Mouse (Mus musculus) CH12F3 (cell line): ENCODE data around the gene Pcgf2.
"Not testable (repeated sequence)": the region's sequence is repeated elsewhere in the genome, so short reads cannot be mapped to it uniquely, and the experiment has no call there.

Experiments used
- in situ Hi-C: fragments of 300-500 bp; cut with MboI; formaldehyde crosslinking; loops from 2 replicates; pipeline ENCODE4 v1.14.3; 2020; ENCODE audit warnings: low sequenced_read_pairs

The Pcgf2 gene

GRCm38 (mm10) chr11:97670234-97671176, 29.8 kb downstream of the Pcgf2 start:
- in situ Hi-C loops, result no loop called here

DNA sequence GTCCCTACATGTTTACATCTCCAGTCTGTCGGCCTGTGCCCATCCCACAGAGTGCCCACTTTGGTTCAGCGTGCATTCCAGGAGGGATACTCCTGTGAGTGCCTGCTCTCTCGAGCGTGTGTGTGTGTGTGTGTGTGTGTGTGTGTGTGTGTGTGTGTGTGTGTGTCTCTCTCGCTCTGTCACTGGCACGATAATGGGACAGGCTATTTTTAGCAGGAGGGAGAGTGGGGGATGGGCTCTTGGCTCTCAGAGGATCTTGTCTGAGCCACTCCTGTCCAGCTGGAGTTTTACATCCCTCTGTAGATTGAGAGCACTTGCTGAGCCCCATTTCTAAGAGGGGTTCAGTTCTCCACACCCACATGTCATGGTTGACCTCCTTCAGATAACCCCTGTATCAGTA, 30.5 kb downstream of the Pcgf2 start:
- in situ Hi-C loops, result no loop called here

DNA sequence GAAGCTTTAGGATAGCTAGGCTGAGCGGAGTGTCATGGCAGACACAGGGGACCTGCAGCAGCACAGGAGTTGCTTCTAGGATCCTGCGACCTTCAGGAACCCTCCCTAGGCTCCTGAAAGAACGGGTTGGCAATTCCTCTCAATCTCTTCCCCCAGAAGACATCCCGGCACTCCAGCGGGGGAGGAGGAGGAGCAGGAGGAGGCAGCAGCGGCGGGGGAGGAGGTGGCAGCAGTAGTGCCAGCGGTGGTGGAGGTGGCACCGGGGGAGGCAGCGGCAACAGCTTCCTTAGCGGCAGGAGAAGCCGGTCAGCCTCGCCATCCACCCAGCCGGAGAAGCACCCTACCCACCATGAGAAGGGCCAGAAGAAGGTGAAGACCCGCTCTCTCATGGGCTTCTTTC, 31.0 kb downstream of the Pcgf2 start:
- in situ Hi-C loops, result no loop called here

- in situ Hi-C loops, result no loop called here
These were observed 32.1 kb downstream of the Pcgf2 start for GRCm38 (mm10) chr11:97668160-97668559.

- in situ Hi-C loops, result no loop called here
These were observed 33.5 kb downstream of the Pcgf2 start for GRCm38 (mm10) chr11:97666794-97667193.

GRCm38 (mm10) chr11:97666221-97666620, 34.1 kb downstream of the Pcgf2 start:
- in situ Hi-C loops, result no loop called here

- in situ Hi-C loops, result no loop called here
These were observed 34.9 kb downstream of the Pcgf2 start for GRCm38 (mm10) chr11:97665431-97665830.

GRCm38 (mm10) chr11:97664771-97665240, 35.5 kb downstream of the Pcgf2 start:
- in situ Hi-C loops, result no loop called here

DNA sequence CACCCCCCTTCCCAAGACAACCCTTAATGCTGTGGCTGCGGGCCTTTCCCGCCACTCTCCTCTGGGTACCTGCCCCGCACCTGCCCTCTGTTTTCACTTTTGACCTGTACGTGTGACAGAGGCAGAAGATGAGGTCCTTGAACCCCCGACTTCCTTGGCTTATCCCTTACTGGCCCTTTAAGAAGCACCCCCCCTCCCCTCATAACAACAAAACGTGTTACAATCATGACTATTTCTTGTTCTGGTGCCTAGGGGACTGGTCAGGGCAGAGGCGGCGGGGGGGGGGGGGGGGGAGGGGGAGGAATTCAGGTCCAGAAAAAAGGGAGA, 36.0 kb downstream of the Pcgf2 start:
- in situ Hi-C loops, result no loop called here

DNA sequence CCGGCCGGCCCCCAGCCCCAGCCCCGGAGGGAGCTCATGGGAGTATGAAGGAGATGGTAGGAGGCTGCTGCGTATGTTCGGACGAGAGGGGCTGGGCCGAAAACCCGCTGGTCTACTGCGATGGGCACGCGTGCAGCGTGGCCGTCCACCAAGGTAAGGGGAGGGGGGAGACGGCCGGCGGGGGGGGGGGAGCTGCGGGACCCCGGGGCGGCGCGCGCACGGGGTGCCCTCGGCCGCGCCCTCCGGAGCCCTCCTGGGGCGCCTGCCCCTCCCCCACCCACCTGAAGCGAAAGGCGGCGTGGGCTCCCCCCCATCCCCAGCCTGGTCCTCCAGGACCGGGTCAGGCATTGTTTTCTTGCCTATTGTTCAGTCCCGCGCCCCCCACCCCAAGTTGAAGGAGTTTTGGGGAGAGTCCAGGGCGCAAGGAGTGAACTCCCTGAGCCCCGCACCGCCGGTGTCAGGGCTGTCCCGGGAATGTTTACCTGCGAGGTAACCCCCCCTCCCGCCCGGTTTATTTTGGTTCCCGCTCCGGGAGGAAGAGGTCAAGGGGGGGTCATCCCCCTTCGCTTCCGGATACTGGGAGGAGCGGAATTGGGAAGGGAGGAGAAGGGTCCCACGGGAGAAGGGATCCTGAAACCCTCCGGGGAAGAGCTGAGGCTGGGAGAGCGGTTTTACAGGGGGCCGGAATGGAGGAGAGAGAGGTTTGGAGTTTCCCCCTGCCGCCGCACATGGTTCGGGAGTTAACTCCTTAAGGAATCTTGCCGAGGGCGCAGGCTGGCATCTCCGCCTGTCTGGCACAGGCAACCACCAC, 36.6 kb downstream of the Pcgf2 start:
- in situ Hi-C loops, result no loop called here

GRCm38 (mm10) chr11:97662893-97663527, 37.3 kb downstream of the Pcgf2 start, which contains the start of gene Mllt6:
TSS of gene Mllt6 (plus strand) at chr11:97663414.
- in situ Hi-C loops, result no loop called here

GRCm38 (mm10) chr11:97662207-97662892, 37.9 kb downstream of the Pcgf2 start:
- in situ Hi-C loops, result no loop called here

DNA sequence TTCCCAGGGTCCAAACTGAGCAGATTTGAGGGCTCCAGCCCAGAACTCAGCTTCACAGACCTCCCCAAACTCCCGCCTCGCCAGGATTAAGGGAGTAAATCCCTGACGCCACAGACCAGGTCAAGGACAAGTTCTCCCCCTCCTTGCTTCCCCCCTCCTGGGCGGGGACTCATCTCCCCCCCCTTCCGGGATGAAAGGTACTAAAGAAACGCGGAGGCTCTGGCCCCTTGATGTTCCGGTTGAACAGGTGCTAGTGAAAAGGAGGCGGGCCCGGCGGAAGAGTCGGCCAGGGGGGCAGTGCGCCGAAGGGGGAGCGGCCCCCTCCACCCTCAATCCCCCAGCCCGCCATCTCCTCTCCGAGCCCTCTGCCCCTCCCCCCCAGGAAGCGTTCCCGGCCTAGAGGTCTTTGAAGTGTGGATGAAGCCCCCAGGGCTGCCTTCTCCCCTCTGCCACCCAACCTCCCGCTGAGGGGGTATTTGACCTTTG, 38.6 kb downstream of the Pcgf2 start:
- in situ Hi-C loops, result no loop called here

GRCm38 (mm10) chr11:97660734-97661647, 39.3 kb downstream of the Pcgf2 start:
- in situ Hi-C loops, result no loop called here

DNA sequence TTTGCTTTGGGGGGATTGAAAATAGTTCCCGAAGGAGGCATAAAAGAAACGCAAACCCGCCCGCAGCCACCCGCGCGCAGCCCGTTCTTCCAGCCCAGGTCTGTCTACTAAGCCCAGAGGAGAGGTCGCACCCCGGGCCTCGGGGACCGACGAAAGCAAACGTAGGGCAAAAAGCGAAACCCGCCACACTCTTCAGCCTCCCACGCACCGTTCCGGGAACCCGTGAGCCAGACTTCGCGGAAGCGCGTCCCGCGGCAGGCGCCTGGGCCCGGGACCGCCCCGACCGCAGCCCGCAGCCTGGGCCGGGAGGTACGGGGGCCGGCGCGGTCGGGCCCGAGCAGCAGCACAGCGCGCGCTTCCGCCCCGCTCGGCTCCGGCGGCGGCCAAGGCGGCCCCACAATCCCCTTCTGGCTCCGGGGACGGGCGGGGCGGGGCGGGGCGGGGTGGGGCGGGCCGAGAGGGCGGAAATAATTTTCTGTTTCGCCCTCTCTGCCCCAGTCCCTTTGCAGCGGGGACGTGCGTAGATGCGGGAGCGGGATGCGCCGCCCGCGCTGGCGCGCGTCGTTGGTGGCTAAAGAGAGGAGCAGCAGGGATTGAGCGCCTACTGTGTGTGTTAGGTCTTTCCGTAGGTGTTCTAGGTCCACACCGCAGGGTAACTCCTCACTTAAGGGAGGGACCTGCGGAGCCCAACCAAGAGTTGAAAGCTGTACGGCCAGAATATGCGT, 40.1 kb downstream of the Pcgf2 start:
- in situ Hi-C loops, result no loop called here

- in situ Hi-C loops, result no loop called here
These were observed 40.9 kb downstream of the Pcgf2 start for GRCm38 (mm10) chr11:97659267-97659989.

DNA sequence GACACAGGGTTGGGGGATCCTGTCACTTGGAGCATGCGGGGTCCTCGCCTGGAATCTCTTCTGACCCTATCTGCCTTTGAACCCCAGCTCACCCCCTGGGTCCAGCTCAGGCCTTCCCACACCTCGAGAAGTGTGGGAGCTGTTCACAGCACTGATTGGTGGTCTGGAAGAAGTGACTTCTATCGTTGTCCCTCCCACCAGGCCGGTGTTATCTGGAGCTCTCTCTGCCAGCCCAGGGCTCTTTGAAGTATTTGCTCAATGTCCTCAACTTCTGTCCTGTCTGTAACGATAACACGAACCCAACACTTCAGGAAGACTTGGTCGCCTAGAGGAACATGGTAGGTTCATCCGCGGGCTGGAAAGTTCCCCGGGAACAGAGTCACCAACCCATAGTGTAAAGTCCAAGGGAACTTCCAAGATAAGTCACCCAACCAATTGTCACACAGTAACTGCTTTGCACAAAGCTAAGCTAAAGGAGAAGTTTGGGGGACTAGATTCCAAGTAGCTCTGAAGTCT, 41.5 kb downstream of the Pcgf2 start:
- in situ Hi-C loops, result no loop called here

DNA sequence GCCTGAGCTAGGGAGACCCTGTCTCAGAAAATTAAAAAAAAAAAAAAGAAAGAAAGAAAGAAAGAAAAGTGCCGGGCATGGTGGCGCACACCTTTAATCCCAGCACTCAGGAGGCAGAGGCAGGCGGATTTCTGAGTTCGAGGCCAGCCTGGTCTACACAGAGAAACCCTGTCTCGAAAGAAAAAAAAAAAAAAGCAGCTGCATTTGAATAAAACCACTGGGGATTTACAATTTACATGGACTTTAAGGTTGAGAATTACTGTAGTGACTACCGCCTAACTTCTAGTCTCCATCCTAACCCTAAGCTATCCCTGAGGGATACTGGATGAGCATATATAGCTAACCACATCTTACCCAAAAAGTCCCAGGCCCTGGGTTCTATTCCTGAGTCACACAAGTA, 42.3 kb downstream of the Pcgf2 start:
- in situ Hi-C loops, result not testable (repeated sequence)
